Mouse (Mus musculus) forebrain, postnatal 0 days (tissue): ENCODE results near the gene Map4k5. TPM values are rescaled to one million over a fixed set of nuclear protein-coding genes. Genes with fewer than 3 reads are reported as not detected.

Experiments
- ATAC-seq: fragments of 200-750 bp; cut with Nextera tagmentation; 2 replicates; pipeline ENCODE4 v1.8.0; 2017; ENCODE audit warnings: mild to moderate bottlenecking, moderate library complexity
- DNase-seq: peaks from one replicate; pipeline ENCODE4 v3.0.0-alpha.2; 2015
- H3K27ac ChIP-seq: fragments of 300-500 bp; sonication (generic); 2 replicates; pipeline ENCODE4 v1.5.1; 2014; ENCODE audit warnings: low read depth, mild to moderate bottlenecking, antibody characterized with exemption, low read length, moderate library complexity, mixed read lengths
- H3K27me3 ChIP-seq: fragments of 300-500 bp; sonication (generic); 2 replicates; pipeline ENCODE4 v1.6.1; 2014; ENCODE audit warnings: mild to moderate bottlenecking, low read length, mixed read lengths; ENCODE audit not compliant: insufficient read depth
- H3K36me3 ChIP-seq: fragments of 300-500 bp; sonication (generic); 2 replicates; pipeline ENCODE4 v1.6.1; 2014; ENCODE audit warnings: mild to moderate bottlenecking, moderate library complexity; ENCODE audit not compliant: insufficient read depth
- H3K4me1 ChIP-seq: fragments of 300-500 bp; sonication (generic); 2 replicates; pipeline ENCODE4 v1.6.1; 2014; ENCODE audit warnings: antibody characterized with exemption; ENCODE audit not compliant: insufficient read depth
- H3K4me2 ChIP-seq: fragments of 300-500 bp; sonication (generic); 2 replicates; pipeline ENCODE4 v1.6.1; 2014; ENCODE audit warnings: low read depth, mild to moderate bottlenecking, moderate library complexity
- H3K4me3 ChIP-seq: fragments of 300-500 bp; sonication (generic); 2 replicates; pipeline ENCODE4 v1.5.1; 2014; ENCODE audit warnings: low read depth, low read length, mixed read lengths
- H3K9ac ChIP-seq: fragments of 300-500 bp; sonication (generic); 2 replicates; pipeline ENCODE4 v1.6.1; 2014; ENCODE audit warnings: mild to moderate bottlenecking
- H3K9me3 ChIP-seq: fragments of 300-500 bp; sonication (generic); 2 replicates; pipeline ENCODE4 v1.6.1; 2016; ENCODE audit warnings: low read length
- CTCF ChIP-seq: sonication (generic); IDR thresholded peaks from 2 replicates; pipeline ENCODE4 v1.5.1; 2016; ENCODE audit warnings: antibody characterized with exemption, control low read depth, low read depth
- WGBS: fragments of 180-500 bp; shearing (Covaris S2); extraction: QIAGEN DNeasy Blood & Tissue Kit; methylation state at CpG from one replicate; pipeline ENCODE4 v1.1.7; 2014; 5-methylcytosine and 5-hydroxymethylcytosine counted together
- polyA plus RNA-seq: library from polyadenylated mRNA; unstranded; fragments of >200 nt; fragmentation: Nextera tagmentation; extraction: Ambion mirVana; gene quantifications from 2 replicates; pipeline ENCODE4 v1.2.1, GENCODE M21; 2015
- total RNA-seq: library from RNA; depleted of rRNA; stranded (reverse); fragments of >200 nt; gene quantifications from 2 replicates; pipeline ENCODE4 v1.2.3, GENCODE M21; 2014

The Map4k5 gene
- total and polyA plus RNA-seq, 2 experiments from 2014 or later = 20.4 to 47.6 TPM

DNA sequence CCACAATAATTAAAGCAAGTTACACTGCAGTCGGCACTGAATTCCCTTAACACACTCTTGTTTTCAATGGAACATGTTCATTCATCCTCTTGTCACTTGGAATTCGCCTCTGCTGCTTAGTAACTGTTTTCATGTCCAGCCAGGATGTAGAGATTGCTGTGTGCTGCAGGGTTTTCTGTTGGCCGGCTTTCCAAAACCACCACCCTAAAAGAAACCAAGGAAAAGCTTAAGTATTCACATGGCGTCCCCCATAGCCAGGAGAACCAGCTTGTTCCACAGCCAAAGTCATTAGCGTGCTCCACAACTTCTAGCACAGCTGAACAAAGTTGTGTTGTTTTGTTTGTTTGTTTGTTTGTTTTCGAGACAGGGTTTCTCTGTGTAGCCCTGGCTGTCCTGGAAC, 87.9 kb downstream of the Map4k5 start:
- 0 out of 2 replicates have a peak, but pooled peaks have one; percentile 25 for ATAC-seq
- Histone ChIP-seq H3K9me3 (no peaks in the 10 kb centered on the region), H3K4me2 (no peak overlapping the region), H3K36me3 (peaks cover 33% of the 10 kb centered on the region), H3K27ac (no peak overlapping the region), H3K4me1 (no peaks in the 10 kb centered on the region), H3K9ac (no peak overlapping the region), H3K27me3 (no peaks in the 10 kb centered on the region), H3K4me3 (no peak overlapping the region)
- no peak for TF ChIP-seq CTCF
- 66% methylated on average over 6 of the region's 6 CpGs for WGBS
- DNase-seq = peak; percentile 34

- H3K4me1 ChIP-seq = no peaks in the 10 kb centered on the region
- no peak overlapping the region for H3K27ac ChIP-seq
- H3K4me3 ChIP-seq = no peak overlapping the region
- no peak overlapping the region for H3K9ac ChIP-seq
- H3K27me3 ChIP-seq = no peaks in the 10 kb centered on the region
- 88% methylated on average over 10 of the region's 10 CpGs for WGBS
- no peaks in the 10 kb centered on the region for H3K9me3 ChIP-seq
- H3K36me3 ChIP-seq = peaks cover 31% of the 10 kb centered on the region
- DNase-seq = no peak
- no peak for TF ChIP-seq CTCF
- no peak overlapping the region for H3K4me2 ChIP-seq
- ATAC-seq = no peak
Measured at GRCm38 (mm10) chr12:69804393-69805070, 88.5 kb downstream of the Map4k5 start.

DNA sequence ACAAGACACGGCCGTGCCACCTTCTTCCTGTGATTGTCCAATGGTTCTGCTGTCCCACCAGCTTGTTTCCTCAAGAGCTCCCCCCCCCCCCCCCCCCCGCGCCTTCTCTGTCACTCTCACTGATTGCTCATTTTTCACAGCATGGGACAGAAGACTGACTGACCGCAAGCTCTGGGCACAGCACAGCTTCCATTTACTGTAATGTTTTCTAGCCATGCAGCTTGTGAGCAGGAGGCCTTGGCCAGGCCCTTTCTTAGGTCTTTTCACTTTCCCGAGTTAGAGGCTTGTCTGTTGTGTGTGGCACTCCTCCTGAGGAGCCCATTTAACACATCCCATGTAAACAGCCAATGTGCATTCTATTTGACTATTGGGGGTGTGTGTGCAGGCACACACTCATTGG, 89.8 kb downstream of the Map4k5 start:
- Histone ChIP-seq H3K36me3 (peaks cover 19% of the 10 kb centered on the region), H3K27ac (no peak overlapping the region), H3K27me3 (no peaks in the 10 kb centered on the region), H3K4me1 (no peaks in the 10 kb centered on the region), H3K4me2 (no peak overlapping the region), H3K9ac (no peak overlapping the region), H3K4me3 (no peak overlapping the region), H3K9me3 (no peaks in the 10 kb centered on the region)
- TF ChIP-seq CTCF = no peak
- 85% methylated on average over 5 of the region's 6 CpGs for WGBS
- ATAC-seq (no peak), DNase-seq (no peak)

DNA sequence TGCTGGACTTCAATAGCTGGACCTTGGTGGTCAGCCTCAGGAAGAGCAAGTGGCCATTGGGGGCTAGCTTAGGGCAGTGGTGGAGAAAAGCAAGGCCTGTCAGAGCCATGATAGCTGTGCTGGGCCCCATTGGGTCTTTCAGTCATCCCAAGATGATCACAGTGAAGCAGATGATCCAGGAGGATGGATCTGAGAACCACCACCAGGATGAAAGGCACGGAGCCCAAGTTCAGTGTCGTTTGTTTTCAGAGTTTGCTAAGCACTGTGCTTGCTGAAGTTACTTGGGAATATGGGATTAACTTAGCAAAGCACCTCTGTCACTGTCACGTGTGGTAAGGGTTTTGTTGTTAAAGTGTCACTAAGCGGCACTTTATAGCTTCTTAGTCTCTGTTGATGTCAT, 92.4 kb downstream of the Map4k5 start:
- no peak overlapping the region for H3K9ac ChIP-seq
- no peak overlapping the region for H3K4me2 ChIP-seq
- no peaks in the 10 kb centered on the region for H3K9me3 ChIP-seq
- ATAC-seq (no peak), DNase-seq (no peak)
- no peaks in the 10 kb centered on the region for H3K27me3 ChIP-seq
- no peaks in the 10 kb centered on the region for H3K4me1 ChIP-seq
- no peak for TF ChIP-seq CTCF
- WGBS = 90% methylated on average over 4 of the region's 4 CpGs
- H3K4me3 ChIP-seq = no peak overlapping the region
- peaks cover 1% of the 10 kb centered on the region; the same call in 1 of the 2 replicates for H3K36me3 ChIP-seq
- no peak overlapping the region for H3K27ac ChIP-seq

DNA sequence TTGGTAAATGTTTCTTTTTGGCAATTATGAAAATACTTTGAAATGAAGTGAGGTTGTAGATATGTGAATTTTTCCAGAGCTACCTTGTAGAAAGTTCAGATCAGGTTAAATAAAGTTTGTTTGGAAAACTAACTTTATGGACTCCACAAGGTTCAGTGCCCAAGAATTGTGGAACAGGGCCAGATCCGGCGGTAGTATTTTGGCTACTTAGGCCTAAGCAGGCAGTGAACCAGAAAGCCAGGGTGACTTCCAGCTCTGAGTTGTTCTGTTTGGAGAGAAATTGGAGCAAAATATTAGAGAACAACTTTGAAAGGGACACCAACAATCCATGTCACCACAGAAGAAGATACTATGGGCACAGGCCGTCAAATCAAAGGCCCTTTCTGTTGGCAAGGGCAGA, 96.7 kb downstream of the Map4k5 start:
- 75% methylated on average over 3 of the region's 3 CpGs for WGBS
- no peak for TF ChIP-seq CTCF

GRCm38 (mm10) chr12:69790530-69791505, 102.2 kb downstream of the Map4k5 start, which contains the start of gene Cdkl1:
Gene Cdkl1, minus strand, starts transcription at chr12:69791267.
- DNase-seq = peak; percentile 78
- Histone ChIP-seq H3K36me3 (no peaks in the 10 kb centered on the region), H3K9me3 (no peaks in the 10 kb centered on the region), H3K4me1 (peaks cover 9% of the 10 kb centered on the region), H3K4me2 (peak within 1 kb of the TSS; percentile 96), H3K27ac (peak within 1 kb of the TSS; percentile 71), H3K4me3 (peak within 1 kb of the TSS; percentile 51), H3K9ac (peak within 1 kb of the TSS; percentile 66), H3K27me3 (no peaks in the 10 kb centered on the region)
- TF ChIP-seq CTCF = no peak
- ATAC-seq = peak; percentile 94
- WGBS = 1% methylated on average over 45 of the region's 45 CpGs

More for the DNA sequence above, 96.7 kb downstream of the Map4k5 start:
- Histone ChIP-seq H3K9ac (no peak overlapping the region), H3K27me3 (no peaks in the 10 kb centered on the region), H3K27ac (no peak overlapping the region), H3K4me1 (peaks cover 4% of the 10 kb centered on the region; the same call in 1 of the 2 replicates), H3K9me3 (no peaks in the 10 kb centered on the region), H3K4me3 (no peak overlapping the region), H3K4me2 (no peak overlapping the region), H3K36me3 (no peaks in the 10 kb centered on the region)
- DNase-seq (no peak), ATAC-seq (no peak)
